ENCODE assay signal across 16 mouse cellular contexts in the genomic region with DNA sequence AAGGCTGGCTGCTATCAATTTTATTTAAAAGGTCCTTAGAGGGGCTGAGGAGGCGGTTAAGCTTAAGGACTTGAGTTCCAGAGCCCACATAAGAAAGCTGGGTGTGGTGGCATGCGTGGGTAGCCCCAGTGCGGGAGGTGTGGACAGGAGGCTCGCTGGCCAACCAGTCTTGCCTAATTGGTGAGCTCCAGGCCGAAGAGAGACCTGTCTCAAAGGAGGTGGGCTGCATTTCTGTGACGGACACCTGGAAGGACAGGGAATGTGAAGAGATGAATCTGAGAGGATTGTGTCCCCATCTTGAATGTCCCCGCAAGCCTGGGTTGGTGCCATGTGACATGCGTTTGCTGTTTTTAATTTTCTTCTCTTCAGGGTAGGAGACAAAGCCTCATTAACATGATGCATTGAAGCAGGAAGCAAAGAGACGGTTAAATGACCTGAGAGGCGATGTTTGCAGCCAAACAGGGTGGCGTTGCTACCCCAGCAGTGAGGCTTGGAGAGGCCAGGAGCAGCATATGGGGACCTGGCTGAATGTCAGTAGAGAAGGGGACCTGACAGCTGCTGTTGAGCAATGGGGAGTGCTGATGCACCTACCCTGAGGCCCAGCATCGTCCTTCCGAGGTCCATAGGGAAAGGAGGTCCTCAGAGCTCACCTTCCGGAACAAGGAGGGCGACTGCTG. TPM values are rescaled to one million over a fixed set of nuclear protein-coding genes. Genes with fewer than 3 reads are reported as not detected.
DNase-seq lines count a peak whose midpoint lies in the region; ATAC-seq and TF ChIP-seq lines count a peak whose summit lies in the region.
"Had no signal": no experiment of that assay in that cellular context is flagged by ENCODE, and none has a peak within 500 bp of the region (broad histone marks: within the 10 kb centered on the region; RNA-seq: fewer than 3 reads in every experiment).

No protein-coding gene starts in this region.

- H3K9ac ChIP-seq in hindbrain, embryonic 12.5 days = no peak overlapping the region
- H3K9ac ChIP-seq in hindbrain, embryonic 16.5 days (ENCODE audit: low read depth, low read length) = no peak overlapping the region
- no peak overlapping the region; the same call in 1 of the 2 replicates for H3K9ac ChIP-seq in limb, embryonic 11.5 days (ENCODE audit: low read length)

- H3K36me3 ChIP-seq in hindbrain, embryonic 12.5 days = no peaks in the 10 kb centered on the region
- no peaks in the 10 kb centered on the region for H3K36me3 ChIP-seq in hindbrain, embryonic 16.5 days (ENCODE audit: control insufficient read depth, insufficient read depth, low read length)
- no peaks in the 10 kb centered on the region for H3K36me3 ChIP-seq in embryonic facial prominence, embryonic 10.5 days (replicated peaks)
- H3K36me3 ChIP-seq in limb, embryonic 11.5 days (ENCODE audit: control insufficient read depth, insufficient read depth, low read length) = no peaks in the 10 kb centered on the region

- ATAC-seq in hindbrain, embryonic 12.5 days (ENCODE audit: low FRiP score) = no peak
- no peak for ATAC-seq in hindbrain, embryonic 16.5 days
- no peak for ATAC-seq in limb, embryonic 11.5 days (ENCODE audit: insufficient number of reproducible peaks, low FRiP score, low TSS enrichment, low read depth)
- ATAC-seq in megakaryocyte progenitor cell, adult 5-6 weeks (replicated peaks; ENCODE audit: poor library complexity) = no peak
- ATAC-seq: intestine, embryonic 16.5 days had no signal

- WGBS in hindbrain, embryonic 12.5 days = 80% methylated on average over 15 of the region's 15 CpGs
- WGBS in hindbrain, embryonic 16.5 days = 61% methylated on average over 15 of the region's 15 CpGs
- 85% methylated on average over 15 of the region's 15 CpGs for WGBS in embryonic facial prominence, embryonic 10.5 days
- WGBS in limb, embryonic 11.5 days = 53% methylated on average over 15 of the region's 15 CpGs

- no peak for TF ChIP-seq POLR2A in bone marrow macrophage, adult 2 months (IDR thresholded peaks at IDR 0.05; ENCODE audit: borderline replicate concordance, low read depth, low read length)

- DNase-seq in embryonic facial prominence, embryonic 10.5 days (ENCODE audit: low spot score) = no peak
- peak; percentile 49 for DNase-seq in limb, embryonic 11.5 days (ENCODE audit: low spot score)
- DNase-seq in B cell, adult 2 months = no peak
- DNase-seq in gastrocnemius, postnatal 36 days = no peak
- DNase-seq: adrenal gland, adult 2 months; heart, adult 2 months; kidney, postnatal 36 days; layer of hippocampus, postnatal 36 days; thymus, postnatal 4 days had no signal

- peaks cover 32% of the 10 kb centered on the region for H3K4me1 ChIP-seq in hindbrain, embryonic 12.5 days
- H3K4me1 ChIP-seq in hindbrain, embryonic 16.5 days (ENCODE audit: control insufficient read depth, insufficient read depth, low read depth, low read length) = peaks cover 17% of the 10 kb centered on the region
- peaks cover 63% of the 10 kb centered on the region for H3K4me1 ChIP-seq in bone marrow macrophage, adult 2 months (ENCODE audit: control insufficient read depth, insufficient read depth, low read length)
- peaks cover 72% of the 10 kb centered on the region for H3K4me1 ChIP-seq in embryonic facial prominence, embryonic 10.5 days
- peaks cover 52% of the 10 kb centered on the region for H3K4me1 ChIP-seq in limb, embryonic 11.5 days (ENCODE audit: control insufficient read depth, insufficient read depth, low read length)

- H3K4me3 ChIP-seq in hindbrain, embryonic 12.5 days = no peak overlapping the region
- H3K4me3 ChIP-seq in hindbrain, embryonic 16.5 days (ENCODE audit: low read length) = no peak overlapping the region
- no peak overlapping the region for H3K4me3 ChIP-seq in bone marrow macrophage, adult 2 months (ENCODE audit: insufficient read depth, low read length)
- H3K4me3 ChIP-seq in embryonic facial prominence, embryonic 10.5 days = no peak overlapping the region
- no peak overlapping the region for H3K4me3 ChIP-seq in limb, embryonic 11.5 days (ENCODE audit: low read depth, low read length)
- H3K4me3 ChIP-seq: heart, adult 2 months had no signal

- H3K27ac ChIP-seq in hindbrain, embryonic 12.5 days = 0 out of 2 replicates have a peak overlapping the region, but pooled peaks have one; percentile 9
- no peak overlapping the region for H3K27ac ChIP-seq in hindbrain, embryonic 16.5 days (ENCODE audit: low read depth, low read length)
- peak overlapping the region; percentile 99 for H3K27ac ChIP-seq in bone marrow macrophage, adult 2 months (ENCODE audit: insufficient read depth, low read depth, low read length)
- H3K27ac ChIP-seq in embryonic facial prominence, embryonic 10.5 days (replicated peaks) = peak overlapping the region; percentile 92
- H3K27ac ChIP-seq in limb, embryonic 11.5 days (replicated peaks; ENCODE audit: low read depth, low read length) = peak overlapping the region; percentile 98

- intact Hi-C loops in gastrocnemius, postnatal 36 days (cut with DNase I) = no loop called here

- TF ChIP-seq CTCF in bone marrow macrophage, adult 2 months (IDR thresholded peaks at IDR 0.05; ENCODE audit: low read depth, low read length) = no peak

- peaks cover 13% of the 10 kb centered on the region for H3K27me3 ChIP-seq in hindbrain, embryonic 12.5 days
- H3K27me3 ChIP-seq in hindbrain, embryonic 16.5 days (replicated peaks; ENCODE audit: control insufficient read depth, insufficient read depth, low read length) = peaks cover 5% of the 10 kb centered on the region; the same call in 1 of the 2 replicates
- no peaks in the 10 kb centered on the region; the same call in 1 of the 2 replicates for H3K27me3 ChIP-seq in embryonic facial prominence, embryonic 10.5 days (replicated peaks; ENCODE audit: low read depth, poor library complexity, severe bottlenecking)
- no peaks in the 10 kb centered on the region for H3K27me3 ChIP-seq in limb, embryonic 11.5 days (ENCODE audit: control insufficient read depth, insufficient read depth, low read length)

- H3K4me2 ChIP-seq in hindbrain, embryonic 12.5 days (replicated peaks) = no peak overlapping the region
- H3K4me2 ChIP-seq in hindbrain, embryonic 16.5 days (ENCODE audit: low read length) = no peak overlapping the region
- H3K4me2 ChIP-seq in limb, embryonic 11.5 days (ENCODE audit: low read depth, severe bottlenecking) = no peak overlapping the region
- H3K4me2 ChIP-seq: liver, embryonic 11.5 days had no signal

- H3K9me3 ChIP-seq in hindbrain, embryonic 12.5 days (replicated peaks) = no peaks in the 10 kb centered on the region; the same call in 1 of the 2 replicates
- no peaks in the 10 kb centered on the region for H3K9me3 ChIP-seq in hindbrain, embryonic 16.5 days (ENCODE audit: control insufficient read depth, low read length)
- no peaks in the 10 kb centered on the region for H3K9me3 ChIP-seq in embryonic facial prominence, embryonic 10.5 days
- no peaks in the 10 kb centered on the region for H3K9me3 ChIP-seq in limb, embryonic 11.5 days (ENCODE audit: control insufficient read depth, low read length)

RNA-seq across cellular contexts. Expression of gene Sulf2, which starts 26.7 kb away (rescaled TPM):
- polyA plus RNA-seq in hindbrain, embryonic 12.5 days (2016; fragmentation: Nextera tagmentation; extraction: Ambion mirVana) = 185 and 186 TPM in 2 replicates
- polyA plus RNA-seq in hindbrain, embryonic 16.5 days (2015; fragmentation: Nextera tagmentation; extraction: Ambion mirVana) = 73.6 and 101 TPM in 2 replicates
- 74.9 and 77.0 TPM in 2 replicates for polyA plus RNA-seq in bone marrow macrophage, adult 2 months (2012; ENCODE audit: insufficient read depth, insufficient read length, missing spikeins)
- 115 and 131 TPM in 2 replicates for polyA plus RNA-seq in embryonic facial prominence, embryonic 10.5 days (2016; fragmentation: Nextera tagmentation; extraction: Ambion mirVana)
- polyA plus RNA-seq in limb, embryonic 11.5 days (2014; fragmentation: Nextera tagmentation; extraction: Ambion mirVana) = 193 and 210 TPM in 2 replicates
- total RNA-seq in gastrocnemius, postnatal 36 days (2021) = 10 to 100 TPM in 1 of 2 experiments, 1 to 10 TPM in 1; 7.9 to 10.5 TPM
- 1.3 and 3.5 TPM in 2 replicates for total RNA-seq in megakaryocyte progenitor cell, adult 5-6 weeks (2015)
- total RNA-seq in megakaryocyte progenitor cell, adult 5-6 weeks (2017) = 0.88 and 1.5 TPM in 2 replicates
- total RNA-seq: CH12.LX had no signal
